In the genomic region with DNA sequence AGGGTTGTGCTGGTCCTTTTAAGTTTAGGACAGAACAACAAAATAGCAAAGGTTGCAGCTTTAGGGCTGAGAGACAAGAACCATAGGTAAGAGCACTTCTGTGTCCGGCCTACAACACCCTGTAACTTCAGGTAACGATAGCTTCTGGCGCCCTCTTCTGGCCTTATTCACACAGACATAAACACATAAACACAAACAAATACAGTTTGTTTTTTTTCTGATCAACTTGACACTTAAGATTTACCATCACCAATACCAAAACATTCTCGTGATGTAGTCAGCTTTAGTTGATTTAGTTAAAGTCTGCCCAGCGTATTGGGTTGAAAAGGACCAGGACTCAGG, we compare ENCODE assay signal across 8 mouse cellular contexts. TPM values are rescaled to one million over a fixed set of nuclear protein-coding genes. Genes with fewer than 3 reads are reported as not detected.
DNase-seq lines count a peak whose midpoint lies in the region; ATAC-seq and TF ChIP-seq lines count a peak whose summit lies in the region.

No protein-coding gene starts in this region.

- DNase-seq in heart, postnatal 4 days = peak; percentile 14
- no peak for DNase-seq in heart, adult 8-10 months (ENCODE audit: low spot score)
- DNase-seq in CD4-positive helper T cell, adult 2 months (ENCODE audit: low read depth, low spot score) = peak; percentile 82
- peak; percentile 78 for DNase-seq in ZHBTc4 (ENCODE audit: low read depth, low spot score)
- peak; percentile 30 for DNase-seq in liver, postnatal 0 days
- peak; percentile 81 for DNase-seq in thymus, postnatal 4 days
- no peak for DNase-seq in cerebellum, adult 9-10 months

- 51% methylated on average over 5 of the region's 5 CpGs for WGBS in liver, postnatal 0 days (ENCODE audit: insufficient replicate concordance)
- WGBS in hindbrain, embryonic 16.5 days = 47% methylated on average over 5 of the region's 5 CpGs

- H3K27me3 ChIP-seq in liver, postnatal 0 days (ENCODE audit: insufficient read depth, low read length) = no peaks in the 10 kb centered on the region
- no peaks in the 10 kb centered on the region for H3K27me3 ChIP-seq in hindbrain, embryonic 16.5 days (replicated peaks; ENCODE audit: control insufficient read depth, insufficient read depth, low read length)

- no peak overlapping the region for H3K27ac ChIP-seq in liver, postnatal 0 days (ENCODE audit: low read depth)
- H3K27ac ChIP-seq in hindbrain, embryonic 16.5 days (ENCODE audit: low read depth, low read length) = no peak overlapping the region

- peak; percentile 65 for TF ChIP-seq CTCF in liver, postnatal 0 days (IDR thresholded peaks at IDR 0.05; ENCODE audit: low read depth)

- ATAC-seq in liver, postnatal 0 days = no peak
- no peak for ATAC-seq in hindbrain, embryonic 16.5 days

- no peaks in the 10 kb centered on the region for H3K36me3 ChIP-seq in liver, postnatal 0 days (replicated peaks; ENCODE audit: insufficient read depth, low read length)
- no peaks in the 10 kb centered on the region; the same call in 1 of the 2 replicates for H3K36me3 ChIP-seq in hindbrain, embryonic 16.5 days (ENCODE audit: control insufficient read depth, insufficient read depth, low read length)

- H3K9ac ChIP-seq in liver, postnatal 0 days (replicated peaks) = no peak overlapping the region
- H3K9ac ChIP-seq in hindbrain, embryonic 16.5 days (ENCODE audit: low read depth, low read length) = no peak overlapping the region

- no peak overlapping the region for H3K4me3 ChIP-seq in liver, postnatal 0 days (ENCODE audit: low read depth, low read length)
- no peak overlapping the region for H3K4me3 ChIP-seq in hindbrain, embryonic 16.5 days (ENCODE audit: low read length)

- no peak for TF ChIP-seq EP300 in liver, postnatal 0 days (IDR thresholded peaks at IDR 0.05; ENCODE audit: low read depth)

- no peaks in the 10 kb centered on the region for H3K9me3 ChIP-seq in liver, postnatal 0 days (ENCODE audit: low read length)
- no peaks in the 10 kb centered on the region for H3K9me3 ChIP-seq in hindbrain, embryonic 16.5 days (ENCODE audit: control insufficient read depth, low read length)

- H3K4me2 ChIP-seq in liver, postnatal 0 days (ENCODE audit: low read depth, low read length) = no peak overlapping the region
- H3K4me2 ChIP-seq in hindbrain, embryonic 16.5 days (ENCODE audit: low read length) = no peak overlapping the region

- no peaks in the 10 kb centered on the region for H3K4me1 ChIP-seq in liver, postnatal 0 days (ENCODE audit: insufficient read depth)
- no peaks in the 10 kb centered on the region for H3K4me1 ChIP-seq in hindbrain, embryonic 16.5 days (ENCODE audit: control insufficient read depth, insufficient read depth, low read depth, low read length)

RNA-seq across cellular contexts. Expression of a gene that starts 10.6 kb away (rescaled TPM):
- under 1 TPM; 0.43 to 0.99 TPM for total RNA-seq in heart, postnatal 4 days (2021)
- total RNA-seq in heart, adult 8-10 months (2022) = under 1 TPM; 0.29 to 1.00 (median 0.65) TPM
- 0.29 and 0.30 TPM in 2 replicates for polyA plus RNA-seq in liver, postnatal 0 days (2015; fragmentation: Nextera tagmentation; extraction: Ambion mirVana)
- 2.4 and 2.8 TPM in 2 replicates for polyA plus RNA-seq in hindbrain, embryonic 16.5 days (2015; fragmentation: Nextera tagmentation; extraction: Ambion mirVana)

RNA-seq across cellular contexts. Expression of a gene that starts 10.6 kb away (rescaled TPM):
- total RNA-seq in heart, postnatal 4 days (2021) = 10 to 100 TPM; 12.2 to 15.3 TPM
- 10 to 100 TPM; 24.6 to 31.0 (median 25.9) TPM for total RNA-seq in heart, adult 8-10 months (2022)
- polyA plus RNA-seq in liver, postnatal 0 days (2015; fragmentation: Nextera tagmentation; extraction: Ambion mirVana) = 13.0 and 13.5 TPM in 2 replicates
- 32.1 and 36.5 TPM in 2 replicates for polyA plus RNA-seq in hindbrain, embryonic 16.5 days (2015; fragmentation: Nextera tagmentation; extraction: Ambion mirVana)

RNA-seq across cellular contexts. Expression of a gene that starts 42.9 kb away (rescaled TPM):
- total RNA-seq in heart, postnatal 4 days (2021) = 10 to 100 TPM; 56.7 to 62.7 TPM
- 10 to 100 TPM; 27.3 to 34.6 (median 33.3) TPM for total RNA-seq in heart, adult 8-10 months (2022)
- 3.9 and 5.6 TPM in 2 replicates for polyA plus RNA-seq in liver, postnatal 0 days (2015; fragmentation: Nextera tagmentation; extraction: Ambion mirVana)
- polyA plus RNA-seq in hindbrain, embryonic 16.5 days (2015; fragmentation: Nextera tagmentation; extraction: Ambion mirVana) = 96.3 and 98.2 TPM in 2 replicates

RNA-seq across cellular contexts. Expression of a gene that starts 56.5 kb away (rescaled TPM):
- total RNA-seq in heart, postnatal 4 days (2021) = 10 to 100 TPM; 56.7 to 59.9 TPM
- total RNA-seq in heart, adult 8-10 months (2022) = 10 to 100 TPM; 33.8 to 40.0 (median 37.9) TPM
- 55.8 and 59.6 TPM in 2 replicates for polyA plus RNA-seq in liver, postnatal 0 days (2015; fragmentation: Nextera tagmentation; extraction: Ambion mirVana)
- polyA plus RNA-seq in hindbrain, embryonic 16.5 days (2015; fragmentation: Nextera tagmentation; extraction: Ambion mirVana) = 114 and 131 TPM in 2 replicates

Comparison
In these comparisons a context has a peak if more than half of its experiments do, and no peak if none do; other contexts are left out.
1. DNase-seq: peak in heart, postnatal 4 days (single experiment), CD4-positive helper T cell, adult 2 months (single experiment), ZHBTc4 (single experiment), liver, postnatal 0 days (single experiment) and thymus, postnatal 4 days (single experiment); none in heart, adult 8-10 months (single experiment) and cerebellum, adult 9-10 months (single experiment).